Mouse (Mus musculus): Measurements from ENCODE around the gene Ctnna2.

Gene Ctnna2

DNA sequence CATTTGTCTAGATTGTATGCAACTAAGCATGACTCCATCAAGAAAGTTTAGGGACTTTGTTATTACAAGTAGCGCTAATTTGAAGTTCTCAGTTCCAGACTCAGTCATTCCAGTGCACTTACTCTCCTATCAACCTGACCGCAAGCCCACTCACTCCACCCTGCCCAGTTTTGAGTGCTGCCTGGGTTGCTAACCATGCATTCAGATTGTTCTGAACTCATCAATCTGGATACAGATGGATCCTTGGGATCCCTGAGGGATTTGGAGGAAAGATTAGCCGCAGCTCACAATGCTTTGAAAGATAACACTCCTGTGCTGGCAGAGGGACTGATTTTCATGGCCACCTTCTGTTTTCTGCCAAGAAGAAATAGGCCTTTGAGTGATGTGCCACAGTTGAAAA lies 168.5 kb downstream of the Ctnna2 start:
- no peak for DNase-seq

GRCm38 (mm10) chr6:77802604-77803003 lies 176.9 kb downstream of the Ctnna2 start:
- no peak for DNase-seq

- DNase-seq = no peak
Measured at GRCm38 (mm10) chr6:77783342-77783741, 196.2 kb downstream of the Ctnna2 start.

DNA sequence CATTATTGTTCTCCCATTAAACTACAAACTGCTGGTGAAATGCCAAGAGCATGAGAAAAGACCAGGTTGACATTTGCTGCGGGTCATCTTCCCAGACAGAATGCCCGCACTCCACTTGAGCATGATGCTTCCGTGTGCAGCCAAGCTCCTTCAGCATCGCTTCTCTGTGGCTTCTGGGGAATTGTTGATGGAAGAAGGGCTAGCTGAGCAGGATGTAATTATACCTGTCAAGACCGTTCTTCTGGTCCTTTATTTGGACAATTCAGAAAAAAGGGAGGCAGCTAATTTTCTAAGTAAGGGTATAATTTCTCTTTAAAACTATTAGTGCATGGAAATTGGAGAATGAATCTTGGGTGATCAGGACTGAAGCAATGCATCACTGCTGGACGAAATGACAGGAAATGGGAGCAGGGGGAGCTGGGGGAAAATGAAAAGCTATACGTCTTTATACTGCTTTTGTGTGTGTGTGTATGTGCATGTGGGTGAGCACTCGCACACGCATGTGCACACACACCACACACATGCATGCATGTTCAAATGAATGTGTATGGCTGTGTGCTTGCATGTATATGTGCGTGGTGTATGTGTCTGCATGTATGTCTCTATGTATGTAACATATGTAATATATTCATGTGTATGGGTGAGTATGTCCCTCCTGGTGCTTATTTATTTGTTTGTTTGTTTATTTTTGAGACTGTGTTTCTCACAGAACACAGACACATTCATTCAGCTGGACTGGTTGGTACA lies 211.0 kb downstream of the Ctnna2 start:
- no peak for DNase-seq

DNA sequence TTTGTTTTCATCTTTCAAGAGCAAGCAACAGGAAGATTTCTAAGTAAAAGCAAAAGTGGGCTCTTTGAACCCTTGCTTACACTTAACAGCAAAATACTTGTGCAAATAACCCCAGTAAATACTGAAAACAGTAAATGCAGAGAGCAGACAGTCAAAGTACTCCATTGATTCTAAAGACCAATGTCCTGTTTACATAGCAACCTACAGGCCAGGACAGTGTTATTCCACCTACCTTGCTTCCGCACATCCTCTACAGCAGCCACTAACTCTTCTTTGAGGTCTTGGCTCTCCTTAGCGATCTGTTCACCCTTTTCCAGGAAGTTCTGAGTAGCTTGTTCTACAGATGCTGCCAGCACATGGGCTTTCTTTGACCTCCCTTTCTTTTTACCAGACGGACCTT lies 221.3 kb downstream of the Ctnna2 start:
- no peak for DNase-seq

- no peak for DNase-seq
Measured at GRCm38 (mm10) chr6:77745426-77745825, 234.1 kb downstream of the Ctnna2 start.

DNA sequence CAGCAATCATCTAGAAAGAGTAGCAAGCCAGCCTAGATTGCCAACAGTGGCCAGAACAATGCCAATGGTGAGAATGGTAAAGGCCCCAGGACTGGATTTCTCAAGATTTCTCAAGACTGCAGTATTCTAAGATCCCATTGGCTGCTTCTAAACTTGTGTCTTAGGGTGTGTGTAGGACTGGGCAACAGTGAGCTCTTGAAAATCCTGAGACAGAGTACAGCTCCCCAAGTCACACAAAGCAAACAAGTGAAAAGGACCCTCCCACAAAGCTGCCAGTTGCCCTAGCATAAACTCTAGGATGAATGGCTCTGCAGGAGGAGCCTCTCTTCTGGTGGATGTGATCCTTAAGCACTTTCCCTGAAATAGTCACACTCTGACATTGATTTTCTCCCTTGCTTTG lies 235.8 kb downstream of the Ctnna2 start:
- no peak for DNase-seq

GRCm38 (mm10) chr6:77742988-77743387 lies 236.5 kb downstream of the Ctnna2 start:
- DNase-seq = no peak

- peak in 1 of 2 experiments; percentile 15 for DNase-seq
Measured at GRCm38 (mm10) chr6:77738640-77739039, 240.9 kb downstream of the Ctnna2 start.

DNA sequence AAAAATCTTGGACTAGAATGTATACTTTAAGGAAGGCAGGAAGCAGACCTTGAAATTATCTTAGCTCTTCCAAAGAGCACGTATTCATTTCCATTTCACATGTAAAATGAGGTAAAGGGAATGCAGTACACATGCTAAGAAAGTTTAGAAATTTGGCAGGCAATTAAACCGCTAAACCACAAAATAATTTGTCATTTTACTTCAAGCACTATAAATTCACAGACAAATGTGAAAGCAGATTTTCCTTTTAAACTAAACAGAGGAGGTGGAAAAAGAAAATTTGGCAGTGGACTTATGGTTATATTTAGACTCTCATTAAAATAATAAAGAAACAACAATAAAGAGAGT lies 254.6 kb downstream of the Ctnna2 start:
- no peak for DNase-seq

DNA sequence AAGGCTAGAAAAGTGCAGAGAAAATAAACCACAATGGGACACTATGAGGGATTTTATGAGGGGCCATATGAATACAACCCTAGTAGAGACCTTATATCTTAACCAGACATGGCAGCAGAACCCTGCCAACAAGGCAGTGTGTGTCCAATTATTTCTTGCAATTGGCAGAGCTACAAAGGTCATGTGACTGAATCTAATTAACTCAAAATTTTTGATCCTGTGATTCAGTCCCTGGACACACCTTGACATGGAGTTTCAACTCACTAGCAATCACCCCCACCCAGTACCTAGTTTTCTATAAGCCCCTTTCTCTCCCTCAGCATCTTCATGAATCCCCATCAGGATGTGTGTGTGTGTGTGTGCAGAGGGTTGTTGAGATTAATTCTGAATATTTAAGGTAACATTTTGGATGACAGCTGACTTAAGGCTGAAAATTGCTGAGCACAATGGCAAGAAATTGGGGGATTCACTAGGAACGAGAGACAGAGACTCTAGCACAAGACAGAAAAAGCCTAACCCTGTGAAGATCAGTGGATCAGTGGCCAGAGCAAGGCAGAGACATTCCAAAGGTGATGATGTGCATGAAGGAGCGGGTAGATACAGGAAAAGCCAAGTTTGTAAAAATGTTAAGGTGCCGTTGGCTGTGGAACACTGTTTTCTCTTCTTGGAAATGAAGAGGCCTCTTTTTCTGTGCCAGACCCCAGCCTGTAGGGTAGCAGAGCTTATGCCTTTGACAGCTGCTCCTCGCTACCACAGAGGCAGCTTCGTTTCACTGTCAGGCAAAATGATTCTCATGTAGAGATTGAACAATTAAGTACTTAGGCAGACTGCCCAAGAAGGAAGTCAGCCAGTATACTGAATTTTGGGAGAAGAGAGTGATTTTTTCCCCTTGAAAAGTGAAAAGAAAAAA lies 255.2 kb downstream of the Ctnna2 start:
- peak; percentile 21 to 27 for DNase-seq

- no peak for DNase-seq
Measured at GRCm38 (mm10) chr6:77694093-77694492, 285.4 kb downstream of the Ctnna2 start.

- no peak for DNase-seq
Measured at GRCm38 (mm10) chr6:77687173-77687572, 292.3 kb downstream of the Ctnna2 start.

GRCm38 (mm10) chr6:77650127-77650526 lies 329.4 kb downstream of the Ctnna2 start:
- DNase-seq = peak; percentile 45 to 72

DNA sequence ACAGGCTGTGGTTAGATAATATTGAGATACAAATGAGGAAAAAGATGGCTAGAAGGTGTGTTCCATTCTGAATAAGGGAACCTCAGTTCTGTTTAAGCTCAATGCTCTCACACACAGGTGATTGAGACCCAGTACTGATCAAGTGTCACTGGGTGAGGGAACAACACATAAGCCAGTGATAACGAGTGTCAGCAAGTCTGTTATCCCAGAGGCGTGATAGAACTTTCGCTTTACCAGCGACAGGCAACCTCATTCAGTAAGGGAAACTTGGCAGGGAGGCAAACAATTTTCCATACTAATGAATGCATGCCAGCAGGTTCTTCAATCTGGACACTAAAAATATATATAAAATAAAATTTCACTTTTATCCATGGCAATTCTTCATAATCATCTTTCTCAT lies 334.9 kb downstream of the Ctnna2 start:
- no peak for DNase-seq

- DNase-seq = peak in 1 of 2 experiments; percentile 19
Measured at GRCm38 (mm10) chr6:77638784-77639183, 340.7 kb downstream of the Ctnna2 start.

DNA sequence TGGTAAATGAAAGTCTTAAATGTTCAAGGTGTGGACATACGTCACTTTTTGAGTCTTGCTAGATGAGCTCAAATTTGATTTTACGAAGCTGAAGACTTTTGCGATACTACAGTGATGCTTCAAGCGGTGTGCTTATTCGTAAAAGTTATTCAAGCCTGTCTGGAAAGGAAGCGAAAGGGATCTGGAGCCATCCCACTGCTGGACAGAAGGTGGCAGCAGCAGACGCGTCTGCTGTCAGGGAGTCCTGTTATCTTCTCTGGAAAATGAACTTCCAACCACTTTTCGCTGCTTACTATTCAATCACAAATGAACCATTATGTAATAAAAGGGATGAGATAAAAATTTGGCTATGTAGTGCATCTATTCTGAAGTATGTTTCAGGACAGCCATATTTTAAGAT lies 345.5 kb downstream of the Ctnna2 start:
- DNase-seq = peak; percentile 70 to 83

GRCm38 (mm10) chr6:77628573-77629192 lies 350.8 kb downstream of the Ctnna2 start:
- peak in 1 of 2 experiments; percentile 38 for DNase-seq

- no peak for DNase-seq
Measured at GRCm38 (mm10) chr6:77604642-77605392, 374.7 kb downstream of the Ctnna2 start.

- DNase-seq = peak; percentile 27 to 34
Measured at GRCm38 (mm10) chr6:77603914-77604313, 375.6 kb downstream of the Ctnna2 start.

DNA sequence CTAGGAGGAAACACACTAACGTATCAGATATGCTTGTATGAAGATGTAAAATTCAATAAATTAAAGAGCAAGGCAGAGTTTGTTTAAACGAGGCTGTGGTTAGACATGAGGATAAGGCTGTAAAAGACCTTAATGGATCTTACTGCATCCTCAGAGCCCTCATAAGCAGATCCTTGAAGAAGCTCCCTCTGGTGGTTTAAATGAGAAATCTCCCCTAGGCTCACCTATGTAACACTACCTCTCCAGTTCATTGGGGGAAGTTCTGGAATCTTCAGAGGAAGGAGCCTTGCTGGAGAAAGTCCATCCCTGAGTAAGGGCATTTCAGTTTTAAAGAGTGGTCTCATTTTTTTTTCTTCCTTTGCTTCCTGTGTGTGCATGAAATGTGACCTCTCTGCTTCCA lies 380.3 kb downstream of the Ctnna2 start:
- DNase-seq = no peak

DNA sequence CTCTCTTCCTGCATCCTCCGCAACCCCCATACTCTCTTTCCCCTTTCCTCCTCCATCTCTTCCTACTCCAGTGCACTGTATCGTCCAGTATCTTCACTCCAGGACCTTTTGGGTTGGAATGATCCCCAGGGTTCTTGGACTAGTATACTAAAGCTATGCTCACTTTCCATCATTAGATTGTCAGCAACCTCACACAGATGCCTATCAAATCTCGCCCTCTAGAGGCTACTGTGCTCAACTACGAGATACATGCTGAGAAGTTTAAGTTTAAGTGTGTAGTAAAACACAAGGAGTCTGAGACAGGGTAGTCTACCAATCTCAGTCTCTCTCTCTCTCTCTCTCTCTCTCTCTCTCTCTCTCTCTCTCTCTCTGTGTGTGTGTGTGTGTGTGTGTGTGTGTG lies 396.9 kb downstream of the Ctnna2 start:
- DNase-seq = peak in 1 of 2 experiments; percentile 37

GRCm38 (mm10) chr6:77580926-77581325 lies 398.6 kb downstream of the Ctnna2 start:
- no peak for DNase-seq
